Mouse (Mus musculus) induced T-regulatory cell, adult 2 months (primary cell): ENCODE measurements around the gene Smyd3.

ENCODE experiments used
- DNase-seq: peaks from one replicate; pipeline ENCODE4 v3.0.0-alpha.2; 2012; ENCODE audit warnings: low read depth

The Smyd3 gene

DNA sequence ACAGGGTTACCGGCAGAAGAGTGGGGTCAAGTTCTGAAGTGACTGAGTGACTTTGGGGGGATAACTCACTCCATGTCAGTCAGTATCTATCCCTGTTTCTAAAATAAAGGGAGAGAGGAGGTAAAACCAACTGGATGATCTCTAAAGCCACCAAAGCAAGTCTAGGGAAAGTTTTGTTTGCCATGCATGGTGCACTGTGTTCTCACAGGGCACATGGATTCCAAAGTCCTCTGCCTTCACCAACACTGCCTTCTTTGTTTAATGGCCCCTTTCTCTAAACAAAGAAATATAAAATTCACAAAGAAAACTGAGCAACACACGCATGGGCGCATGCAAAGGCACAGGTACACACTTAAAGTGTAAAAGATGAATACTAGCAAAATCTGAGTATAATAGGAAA lies 403.5 kb downstream of the Smyd3 start:
- no peak for DNase-seq

DNA sequence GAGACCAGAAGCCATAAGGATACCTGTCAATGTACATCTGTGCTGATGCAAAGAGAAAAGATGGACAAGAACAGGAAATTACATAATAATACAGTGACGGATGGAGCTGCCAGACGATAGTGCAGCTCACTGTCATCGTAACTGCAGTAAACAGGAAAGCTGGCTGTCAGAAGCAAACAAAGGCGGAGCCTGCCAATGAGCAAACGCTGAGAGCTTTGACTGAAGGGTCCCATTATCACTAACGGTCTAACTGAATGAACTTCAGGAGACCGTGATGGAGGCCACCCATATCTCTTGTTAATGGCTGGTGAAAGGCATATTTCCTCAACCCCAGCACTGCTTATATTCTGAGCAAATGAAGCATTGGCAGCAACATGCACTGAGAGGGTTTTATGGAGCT lies 409.1 kb downstream of the Smyd3 start:
- peak; percentile 2 for DNase-seq

- no peak for DNase-seq
Measured at GRCm38 (mm10) chr1:179107761-179108694, 409.8 kb downstream of the Smyd3 start.

DNA sequence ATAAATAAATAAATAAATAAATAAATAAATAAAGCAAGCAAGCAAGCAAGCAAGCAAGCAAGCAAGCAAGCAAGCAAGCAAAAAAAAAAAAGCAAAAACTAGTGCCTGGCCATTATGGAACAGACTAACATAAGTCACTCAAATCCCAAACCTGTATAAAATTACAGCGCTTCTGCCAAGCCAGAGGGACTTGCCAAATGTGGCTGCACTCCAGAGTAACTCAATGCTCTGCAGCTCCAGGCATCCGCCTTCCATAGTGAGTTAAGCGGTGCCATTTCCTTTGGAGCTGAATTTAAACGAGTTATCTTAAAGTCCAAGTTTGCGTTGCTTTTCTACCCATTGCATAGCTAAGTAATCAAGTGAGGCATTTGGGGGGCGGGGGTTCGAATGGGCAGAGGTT lies 410.6 kb downstream of the Smyd3 start:
- DNase-seq = no peak

DNA sequence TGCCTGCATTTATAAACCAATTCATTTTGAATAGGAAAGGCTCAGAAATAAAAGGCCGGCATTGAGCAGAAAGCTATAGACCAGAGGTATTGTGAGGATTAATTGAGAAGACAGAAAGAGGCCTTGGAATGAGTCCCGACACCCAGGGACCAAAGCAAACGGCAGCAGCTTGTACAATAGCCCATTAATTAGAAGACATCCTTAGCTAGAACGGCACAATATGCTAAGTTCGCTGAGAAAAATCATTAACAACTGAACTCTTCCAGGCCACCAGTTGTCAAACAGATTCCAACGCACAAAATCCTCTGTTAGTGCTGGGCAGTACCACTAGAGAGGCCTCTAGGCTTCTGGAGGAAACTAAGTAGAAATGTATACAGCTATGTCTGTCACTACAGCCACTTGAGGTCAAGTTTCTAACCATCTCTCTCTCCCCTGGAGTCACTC lies 411.1 kb downstream of the Smyd3 start:
- DNase-seq = no peak

DNA sequence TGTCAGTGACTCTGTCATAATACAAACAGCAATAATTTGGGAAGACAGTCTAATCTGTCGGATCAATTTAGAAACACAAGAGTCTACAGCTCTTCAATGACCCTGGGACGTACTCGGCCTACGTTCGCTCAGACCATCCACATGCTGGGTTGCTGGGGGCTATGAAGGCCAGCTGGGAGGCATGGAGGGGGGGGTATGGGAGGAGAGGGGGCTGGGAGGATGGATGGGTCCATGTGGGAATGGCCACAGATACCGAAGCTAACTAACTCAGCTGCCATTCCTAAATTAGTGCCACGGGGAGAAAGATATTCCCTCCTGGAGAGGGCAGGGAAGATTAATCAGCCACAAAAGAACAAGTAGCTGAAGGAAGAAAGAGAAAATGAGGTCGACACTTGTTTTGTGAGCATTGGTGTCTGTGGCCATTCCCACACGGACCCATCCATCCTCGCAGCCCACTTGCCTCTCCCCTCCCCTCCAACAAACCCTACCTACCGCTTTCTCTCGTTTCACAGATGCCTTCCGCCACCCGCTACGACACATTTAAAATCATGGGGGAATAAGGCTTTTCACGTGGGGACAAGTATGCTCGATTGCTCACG lies 411.6 kb downstream of the Smyd3 start:
- no peak for DNase-seq

- DNase-seq = no peak
Measured at GRCm38 (mm10) chr1:179104447-179104846, 413.4 kb downstream of the Smyd3 start.

DNA sequence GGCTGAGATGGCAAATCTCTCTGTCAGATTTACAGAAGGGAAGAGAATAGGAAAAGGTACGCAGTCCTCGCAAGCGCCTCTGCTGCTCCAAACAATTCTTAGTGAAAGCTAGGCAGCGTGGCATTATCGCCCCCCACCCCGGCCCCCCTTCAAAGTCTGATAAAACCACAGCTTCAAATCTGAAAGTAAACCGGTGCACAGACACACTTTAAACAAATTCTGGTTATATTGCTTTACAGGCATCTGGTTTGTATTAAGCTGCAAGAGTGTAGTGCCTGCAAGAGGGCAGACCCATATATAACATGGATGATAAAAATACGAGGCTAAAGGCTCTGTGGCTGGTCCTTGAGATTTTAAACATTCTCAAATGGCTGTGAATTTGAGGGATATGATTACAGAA lies 420.8 kb downstream of the Smyd3 start:
- no peak for DNase-seq

GRCm38 (mm10) chr1:179096323-179096722 lies 421.5 kb downstream of the Smyd3 start:
- DNase-seq = no peak

DNA sequence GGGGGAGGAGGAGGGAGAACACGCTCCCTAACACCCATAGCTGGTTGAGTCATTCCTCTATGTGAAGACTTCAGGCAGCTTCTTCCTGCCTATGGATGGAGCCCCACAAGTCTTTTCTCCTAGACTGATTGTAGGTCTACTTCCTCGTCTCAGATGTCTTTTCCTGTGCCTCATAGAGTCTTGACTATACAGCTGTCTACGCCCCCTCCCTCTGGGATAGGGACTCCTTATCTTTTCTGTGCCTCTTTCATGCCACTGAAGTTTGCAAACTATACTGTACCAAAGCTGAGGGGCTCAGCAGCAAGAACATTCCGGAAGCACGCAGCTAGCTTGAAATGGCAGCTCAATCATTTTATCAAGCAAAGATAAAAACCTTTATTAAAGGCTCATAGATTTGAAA lies 428.7 kb downstream of the Smyd3 start:
- DNase-seq = no peak

DNA sequence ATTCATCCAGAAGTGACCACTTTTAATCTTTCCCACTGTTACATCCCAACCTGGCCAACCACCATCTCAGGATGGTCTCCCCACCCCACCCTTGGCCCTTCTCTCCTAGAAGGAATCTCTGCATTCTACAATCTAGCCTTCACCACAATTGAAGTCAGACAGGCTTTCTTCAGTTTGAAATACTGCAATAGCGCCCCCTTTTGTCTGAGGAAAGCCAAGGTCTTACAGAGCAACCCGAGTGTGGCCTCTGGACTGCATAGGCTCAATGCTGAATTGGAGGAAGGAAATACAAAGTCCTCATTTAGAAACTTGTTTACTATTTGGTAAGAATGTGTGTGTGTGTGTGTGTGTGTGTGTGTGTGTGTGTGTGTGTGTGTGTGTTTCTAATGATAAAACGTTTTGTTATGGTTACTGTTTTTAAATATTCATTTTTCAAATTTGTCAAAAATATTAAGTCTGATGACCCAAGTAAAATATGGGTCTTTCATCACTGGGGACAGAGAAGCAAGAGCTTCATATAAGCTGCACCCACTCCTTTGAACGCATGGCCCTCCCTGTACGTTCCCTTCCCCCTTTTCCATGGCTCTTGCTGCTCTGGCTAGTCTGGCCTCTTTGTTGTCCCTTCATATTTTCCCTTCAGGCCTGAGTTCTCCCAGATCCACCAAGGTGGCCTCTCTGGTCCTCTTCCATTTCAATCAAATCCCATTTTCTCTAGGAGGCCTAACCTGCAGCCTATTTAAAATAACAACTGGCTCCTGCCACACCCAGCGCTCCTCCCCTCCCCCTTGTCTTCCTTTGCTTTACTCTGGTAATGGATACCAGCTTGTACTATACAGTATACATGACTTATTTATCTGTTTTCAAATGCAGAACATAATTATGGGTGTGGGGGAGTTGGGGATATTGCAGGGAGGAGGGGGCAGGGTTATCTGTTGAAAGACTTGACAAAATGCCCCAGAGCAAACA lies 430.5 kb downstream of the Smyd3 start:
- peak; percentile 16 for DNase-seq

DNA sequence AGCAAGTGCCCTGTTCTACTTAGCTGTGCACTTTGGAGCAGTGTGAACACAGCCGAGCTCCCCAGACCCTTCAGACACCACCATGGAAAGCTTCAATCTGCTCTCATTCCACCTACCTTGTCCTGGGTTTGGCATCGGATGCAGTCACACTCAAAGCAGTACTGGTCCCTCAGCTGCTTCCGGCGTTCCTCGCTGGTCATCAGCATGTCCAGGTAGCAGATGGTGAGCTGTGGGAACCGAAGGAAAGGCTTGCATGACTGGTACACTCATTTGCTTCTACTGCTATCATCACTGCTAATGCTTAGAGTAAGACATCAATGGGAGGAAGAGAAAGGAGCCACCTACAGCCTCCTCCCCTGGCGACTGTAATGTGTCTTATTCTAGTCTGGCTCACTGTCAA lies 431.6 kb downstream of the Smyd3 start:
- DNase-seq = no peak

- no peak for DNase-seq
Measured at GRCm38 (mm10) chr1:179083098-179083497, 434.7 kb downstream of the Smyd3 start.

DNA sequence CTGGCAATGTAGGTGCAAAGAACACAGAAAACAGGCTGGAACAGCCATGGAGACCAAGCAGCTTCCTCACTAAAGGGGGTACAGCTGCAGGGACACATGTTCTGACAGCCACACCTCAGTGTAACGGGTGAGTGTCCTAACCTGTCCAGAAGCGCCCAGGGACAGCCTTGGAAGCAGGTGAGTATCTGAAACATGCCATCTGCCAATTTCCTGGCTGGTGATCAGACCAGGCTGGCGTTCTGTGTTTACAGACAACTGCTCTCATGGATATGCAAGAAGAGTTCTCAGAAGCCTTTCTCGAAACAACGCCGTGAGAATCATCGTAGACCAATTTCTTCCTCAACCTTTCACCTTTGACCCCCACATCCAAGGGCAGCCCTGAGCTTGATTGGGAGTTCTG lies 444.0 kb downstream of the Smyd3 start:
- no peak for DNase-seq

GRCm38 (mm10) chr1:179072935-179073654 lies 444.7 kb downstream of the Smyd3 start:
- no peak for DNase-seq

DNA sequence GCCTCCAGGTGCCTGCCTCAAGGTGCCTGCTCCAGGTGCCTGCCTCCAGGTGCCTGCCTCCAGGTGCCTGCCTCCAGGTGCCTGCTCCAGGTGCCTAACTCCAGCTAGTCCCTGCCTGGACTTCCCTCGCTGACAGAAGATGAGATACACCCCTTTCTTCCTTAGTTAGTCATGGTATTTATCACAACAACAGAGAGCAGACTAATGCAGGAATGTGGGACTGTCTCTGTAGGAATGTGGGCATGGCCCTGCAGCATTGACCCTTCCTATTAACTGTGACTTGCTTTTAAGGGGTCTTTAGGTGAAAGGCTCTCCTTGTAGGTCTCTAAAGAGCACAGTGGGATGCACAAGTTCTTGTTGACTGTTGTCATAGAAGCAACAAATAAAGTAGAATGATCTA lies 445.4 kb downstream of the Smyd3 start:
- no peak for DNase-seq

DNA sequence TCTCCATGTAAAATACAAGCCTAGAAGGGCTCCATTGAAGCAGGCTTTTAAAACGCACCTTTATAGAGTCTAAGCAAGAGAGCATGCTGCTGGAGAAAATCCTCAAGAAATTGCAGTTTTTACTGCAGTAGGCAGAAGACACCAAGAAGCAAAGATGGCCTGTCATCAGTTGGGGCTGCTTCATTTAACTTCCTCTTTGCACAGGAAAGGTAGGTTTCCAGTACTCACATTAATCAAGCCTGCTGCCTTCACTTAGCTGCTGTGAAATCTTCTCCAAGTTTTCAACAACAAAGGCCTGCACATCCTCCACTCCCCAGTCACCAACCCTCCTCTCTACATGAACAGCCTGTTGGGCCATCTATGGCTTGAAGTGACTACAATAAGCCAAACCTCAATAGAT lies 448.9 kb downstream of the Smyd3 start:
- no peak for DNase-seq

- DNase-seq = no peak
Measured at GRCm38 (mm10) chr1:179065294-179065601, 452.6 kb downstream of the Smyd3 start.

DNA sequence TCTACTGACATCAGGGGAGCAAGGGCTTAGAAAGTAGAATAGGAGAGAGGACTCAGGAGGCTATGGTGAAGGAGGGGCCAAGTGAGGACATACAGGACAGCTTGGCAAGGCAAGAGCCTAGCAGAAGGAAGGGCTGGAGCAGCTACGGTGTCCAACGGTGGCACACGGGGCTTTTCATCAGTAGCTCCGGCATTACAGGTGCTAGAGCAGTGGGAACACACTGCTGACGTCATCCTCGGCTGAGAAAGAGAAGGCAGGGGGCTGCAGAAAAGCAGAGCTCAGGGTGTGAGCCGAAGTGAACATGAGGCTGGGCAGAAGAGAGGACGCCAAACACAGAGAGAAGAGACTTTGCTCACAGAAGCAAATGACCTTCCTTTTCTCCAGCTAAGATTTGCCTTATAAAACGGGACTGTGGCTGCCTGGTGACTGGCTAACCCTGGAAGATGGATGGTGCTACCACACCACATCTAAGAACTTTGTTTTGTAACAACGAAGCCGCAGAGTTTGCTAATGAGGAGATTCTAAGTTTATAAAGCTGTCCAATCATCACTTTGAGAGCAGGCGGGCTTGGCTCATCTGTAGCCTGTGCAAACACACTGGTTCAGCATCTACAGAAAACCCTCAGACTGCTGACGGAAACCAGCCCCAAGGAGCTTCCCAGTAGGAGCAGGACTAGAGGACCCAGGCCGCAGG lies 453.1 kb downstream of the Smyd3 start:
- no peak for DNase-seq

DNA sequence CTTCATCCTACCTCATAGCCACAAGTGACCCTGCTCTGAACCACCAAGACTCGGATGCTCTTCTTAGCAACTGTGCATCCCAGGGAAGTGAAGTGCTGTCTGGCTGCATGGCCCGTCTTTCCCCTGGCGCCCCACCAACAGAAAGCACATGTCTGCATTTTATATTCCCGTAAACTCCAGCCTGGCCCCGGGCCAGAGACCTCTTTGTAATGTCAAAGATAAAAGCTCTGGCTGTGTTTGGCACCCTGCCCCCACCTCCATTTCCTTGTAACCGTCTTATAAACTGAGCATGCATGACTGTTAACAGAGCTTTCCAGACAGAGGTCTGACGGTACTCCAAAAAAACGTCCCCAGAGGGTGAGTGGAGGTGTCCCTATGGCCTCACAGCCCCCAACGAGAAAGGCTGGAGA lies 456.1 kb downstream of the Smyd3 start:
- no peak for DNase-seq

DNA sequence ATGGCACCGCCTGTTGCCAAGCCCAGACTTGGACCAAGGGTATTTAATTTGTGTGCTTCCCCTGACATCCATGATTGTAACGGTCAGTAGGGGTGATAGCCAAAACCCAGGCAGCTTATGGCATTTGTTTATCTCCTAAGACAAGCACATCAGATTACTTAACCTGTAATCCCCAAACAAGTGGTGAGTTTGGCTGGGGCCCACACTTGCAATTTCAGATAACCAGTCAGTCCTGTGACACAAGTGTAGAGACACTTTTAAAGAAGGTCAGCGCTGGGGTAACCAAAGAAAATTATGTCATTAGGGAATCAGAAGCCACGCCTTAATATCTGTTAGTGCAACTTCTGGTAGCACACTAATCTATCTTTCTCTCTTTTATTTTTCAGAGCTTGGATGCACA lies 456.8 kb downstream of the Smyd3 start:
- no peak for DNase-seq
